Mouse (Mus musculus) kidney, postnatal 4 days (tissue): ENCODE results near the gene Ezr.

Experiments used
- DNase-seq, 2 experiments: peaks; one replicate each; pipeline ENCODE4 v3.0.0; 2021; ENCODE audit warnings: mixed read lengths in 2 of 2

Gene Ezr

DNA sequence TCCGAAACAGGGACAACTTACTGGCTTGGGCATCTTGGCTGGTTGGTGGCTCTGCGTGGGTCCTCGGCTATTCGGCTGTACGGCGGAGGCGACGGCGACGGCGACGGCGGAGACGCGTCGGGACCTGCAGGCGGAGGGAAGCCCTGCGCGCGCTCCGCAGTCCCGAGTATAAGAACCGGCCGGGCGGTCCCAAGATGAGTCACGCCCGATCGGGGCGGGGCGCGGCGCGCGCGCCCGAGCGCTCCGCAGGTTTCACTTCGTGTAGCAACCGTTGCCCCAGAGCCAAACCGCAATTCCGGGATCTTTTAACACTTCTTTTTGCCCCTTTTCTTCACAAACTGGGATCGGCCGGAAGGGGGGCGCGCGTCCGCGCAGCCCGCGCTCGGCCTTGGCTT lies at the start of gene Ezr:
Gene Ezr, minus strand, starts transcription at position 174 of the 395 bp plus-strand sequence.
- DNase-seq = peak; percentile 92 to 96

DNA sequence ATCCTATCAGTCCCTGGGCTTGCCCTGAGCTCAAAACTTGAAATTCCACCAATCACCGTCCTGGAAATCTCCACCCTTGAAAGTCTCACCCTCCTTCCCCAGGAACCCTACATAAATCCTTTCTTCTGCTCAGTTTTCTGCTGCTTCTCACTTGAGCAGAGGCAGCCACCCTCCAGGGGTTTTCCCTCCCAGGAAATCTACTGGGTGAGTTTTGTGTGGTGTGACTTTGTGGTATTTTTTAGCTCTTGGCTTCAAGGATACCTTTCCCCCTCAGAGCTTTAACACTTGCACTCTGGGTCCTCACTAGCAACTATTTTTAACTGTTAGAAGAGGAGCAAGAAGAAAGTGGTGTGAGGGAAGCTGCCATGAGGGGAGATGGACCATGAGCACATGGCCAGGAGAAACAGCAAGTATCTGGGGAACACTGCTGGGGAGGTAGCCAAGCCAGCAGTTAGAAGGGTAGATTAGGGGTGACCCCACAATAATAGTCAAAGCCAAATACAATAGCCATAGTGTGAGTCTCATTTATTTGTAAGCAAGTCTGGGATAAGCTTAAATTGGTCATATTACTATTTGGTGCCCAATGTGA lies 47.5 kb upstream of the Ezr start:
- no peak for DNase-seq

GRCm38 (mm10) chr17:6828531-6829150 lies 46.1 kb upstream of the Ezr start:
- no peak for DNase-seq

- peak; percentile 95 to 98 for DNase-seq
Measured at GRCm38 (mm10) chr17:6827740-6828461, 45.3 kb upstream of the Ezr start.

DNA sequence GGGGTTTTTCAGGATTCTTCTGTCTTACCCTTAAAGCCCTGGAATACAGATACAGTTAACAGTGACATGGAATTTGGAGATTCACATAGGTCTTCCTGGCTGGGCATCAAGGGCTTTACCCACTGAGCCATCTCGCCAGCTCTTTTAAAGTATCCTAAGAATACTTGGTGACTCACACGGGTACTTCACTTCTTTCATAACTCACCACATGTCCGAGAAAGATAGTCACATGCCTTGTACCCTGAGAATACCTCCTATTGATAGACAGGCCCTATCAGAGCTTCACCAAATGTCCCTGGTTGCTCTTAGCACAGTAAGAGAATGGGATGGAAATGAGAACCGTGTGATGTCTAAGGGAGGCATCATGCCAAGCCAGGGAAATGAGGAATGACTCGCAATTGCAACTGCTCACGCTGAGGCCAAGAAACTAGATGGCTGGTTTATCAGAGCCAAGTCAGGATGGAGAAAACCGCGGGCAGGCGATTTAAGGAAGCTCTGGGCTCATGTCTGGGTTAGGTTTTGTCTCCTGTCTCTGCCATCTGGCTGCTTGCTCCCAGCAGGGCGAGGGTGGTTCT lies 44.7 kb upstream of the Ezr start:
- DNase-seq = no peak

- DNase-seq = no peak
Measured at GRCm38 (mm10) chr17:6816796-6817195, 34.2 kb upstream of the Ezr start.

DNA sequence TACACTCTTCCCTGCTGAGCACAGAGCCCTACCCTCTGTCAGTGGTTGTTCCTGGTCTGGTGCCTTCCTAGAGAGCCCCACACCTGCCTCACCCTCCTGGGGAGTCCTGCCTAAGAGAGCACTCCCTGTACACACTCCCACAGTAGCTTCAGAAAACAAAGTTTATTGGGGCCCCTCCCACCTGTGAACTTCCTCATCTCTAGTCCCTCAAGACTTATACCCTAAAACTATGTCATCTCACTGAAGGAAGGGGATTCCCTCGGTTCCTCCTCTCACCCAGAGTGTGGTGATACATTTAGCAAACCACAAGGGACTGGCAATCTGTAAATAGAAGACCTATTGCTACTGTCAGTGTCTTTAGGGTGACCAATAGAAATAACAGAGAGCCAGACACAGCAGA lies 33.6 kb upstream of the Ezr start:
- DNase-seq = no peak

DNA sequence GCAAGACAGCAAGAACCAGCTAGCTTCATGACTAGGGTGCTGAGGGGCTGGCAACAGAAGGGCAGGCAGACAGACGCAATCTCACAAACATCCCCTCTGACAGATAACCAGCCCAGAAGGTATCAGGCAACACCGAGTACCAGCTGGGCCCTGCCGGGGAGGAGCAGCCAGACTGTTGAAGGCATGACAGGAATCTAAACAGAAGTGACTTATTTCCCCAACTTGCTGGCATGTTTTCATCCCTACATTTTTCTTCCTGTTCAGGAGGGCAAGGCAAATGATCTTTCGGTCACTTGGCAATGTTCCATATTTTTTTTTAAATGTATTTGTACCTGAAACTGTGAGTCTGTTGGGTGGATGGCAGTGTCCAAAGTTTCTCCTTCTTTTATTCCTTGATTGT lies 32.1 kb upstream of the Ezr start:
- DNase-seq = peak; percentile 39 to 62

DNA sequence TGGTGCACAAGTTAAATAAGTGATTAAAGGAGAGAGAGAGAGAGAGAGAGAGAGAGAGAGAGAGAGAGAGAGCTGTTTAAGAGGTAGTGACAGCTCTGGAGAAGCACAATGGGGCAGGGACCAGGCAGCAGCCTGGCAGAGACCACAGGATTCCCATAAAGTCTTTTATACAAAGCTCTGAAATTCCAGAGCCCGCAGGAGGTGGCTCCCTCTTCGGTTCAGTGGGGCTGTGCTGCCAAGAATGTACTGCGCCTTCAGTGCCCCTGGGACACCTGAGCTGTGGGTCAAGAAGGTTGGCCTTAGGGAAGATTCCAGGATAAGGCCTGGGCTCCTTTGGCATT lies 30.2 kb upstream of the Ezr start:
- peak; percentile 56 to 70 for DNase-seq

GRCm38 (mm10) chr17:6811931-6812850 lies 29.6 kb upstream of the Ezr start:
- DNase-seq = peak; percentile 60 to 72

GRCm38 (mm10) chr17:6809331-6809730 lies 26.7 kb upstream of the Ezr start:
- DNase-seq = peak; percentile 34 to 62

- no peak for DNase-seq
Measured at GRCm38 (mm10) chr17:6808521-6809165, 26.1 kb upstream of the Ezr start.

DNA sequence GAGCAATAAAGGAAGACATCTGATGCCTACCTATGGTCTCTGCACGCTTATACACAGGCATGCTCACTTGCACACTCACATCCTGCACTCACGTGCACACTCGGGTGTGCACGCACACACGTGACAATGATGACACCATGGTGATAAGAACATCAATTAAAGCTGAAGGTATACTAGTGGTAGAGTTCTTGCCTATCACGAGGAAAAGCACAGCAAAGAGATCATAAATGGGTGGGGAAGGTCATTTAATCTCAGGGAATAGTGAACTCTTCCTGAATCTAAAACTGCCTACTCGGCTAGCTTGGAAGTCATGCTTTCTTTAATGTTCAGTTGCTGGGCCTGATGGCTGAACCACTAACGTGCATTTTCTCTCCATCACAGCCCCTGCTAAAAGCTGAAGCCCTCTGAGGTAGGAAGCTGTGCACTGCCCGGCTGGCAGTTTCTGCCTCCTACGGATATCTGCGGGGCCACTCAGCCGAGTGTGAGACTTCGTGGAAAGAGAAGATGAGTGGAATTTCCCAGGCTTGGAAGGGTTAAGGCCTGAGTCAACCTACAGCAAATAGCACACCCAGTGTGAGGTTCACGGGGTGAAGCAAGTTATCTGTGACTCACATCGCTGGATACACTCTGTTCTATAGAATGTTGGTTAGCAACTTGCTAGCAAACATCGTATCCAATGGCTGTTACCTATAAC lies 25.4 kb upstream of the Ezr start:
- no peak for DNase-seq

DNA sequence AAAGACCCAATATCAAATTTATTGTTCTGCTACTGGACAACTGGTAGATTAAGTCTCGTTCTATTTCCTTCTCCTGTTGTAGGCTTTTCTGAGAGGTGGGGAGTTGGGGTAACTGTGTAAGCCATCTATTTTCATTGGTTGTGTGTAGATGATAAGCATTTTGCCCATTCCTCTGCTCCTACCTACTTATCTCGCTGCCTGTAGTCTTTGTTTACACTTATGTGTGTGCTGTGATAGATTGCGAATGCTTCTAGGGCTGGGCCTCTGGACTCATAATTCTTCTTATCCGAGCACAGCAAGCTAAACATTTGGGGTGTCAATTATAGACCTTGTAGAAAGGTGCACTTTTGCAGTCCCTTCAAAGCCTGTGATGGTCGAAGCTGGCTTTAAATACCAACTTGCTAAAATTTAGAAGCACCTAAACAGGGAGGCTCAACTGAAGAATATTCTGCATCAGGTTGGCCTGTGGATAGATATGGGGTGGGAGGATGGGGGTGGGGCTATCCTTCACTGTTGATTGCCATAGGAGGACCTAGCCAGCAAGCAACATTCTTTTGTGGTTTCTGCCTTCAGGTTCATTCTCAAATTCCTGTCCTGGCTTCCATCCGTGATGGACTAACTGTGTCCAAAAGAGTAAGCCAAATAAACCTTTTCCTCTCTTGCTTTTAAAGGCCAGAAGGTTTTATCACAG lies 22.4 kb upstream of the Ezr start:
- no peak for DNase-seq

- DNase-seq = no peak
Measured at GRCm38 (mm10) chr17:6804111-6804510, 21.5 kb upstream of the Ezr start.

GRCm38 (mm10) chr17:6803614-6804013 lies 21.0 kb upstream of the Ezr start:
- DNase-seq = no peak

- no peak for DNase-seq
Measured at GRCm38 (mm10) chr17:6798392-6799061, 15.9 kb upstream of the Ezr start.

DNA sequence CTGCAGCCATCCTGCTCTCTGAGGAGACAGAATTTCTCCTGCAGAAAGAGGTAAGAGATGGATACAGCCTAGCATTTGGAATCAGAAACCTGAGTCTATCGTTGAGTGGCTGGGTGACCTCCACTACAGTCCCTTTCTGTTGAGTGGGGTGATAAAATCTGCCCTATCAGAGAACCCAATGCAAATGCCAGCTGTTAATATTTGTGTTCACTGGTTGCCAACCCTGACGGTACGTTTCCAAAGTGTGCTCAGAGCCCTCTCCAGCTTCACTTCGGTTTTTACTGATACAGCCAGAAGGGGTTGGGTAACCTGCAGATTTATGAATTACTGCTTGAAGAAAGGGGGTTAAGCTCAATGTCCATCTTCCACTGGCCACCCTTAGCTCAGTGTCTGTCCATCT lies 14.9 kb upstream of the Ezr start:
- DNase-seq = no peak

GRCm38 (mm10) chr17:6794160-6794751 lies 11.7 kb upstream of the Ezr start:
- DNase-seq = no peak

- DNase-seq = no peak
Measured at GRCm38 (mm10) chr17:6789581-6790118, 7.1 kb upstream of the Ezr start.
